Mouse (Mus musculus): Measurements from ENCODE around the gene Rapgef2. TPM values are rescaled to one million over a fixed set of nuclear protein-coding genes. Genes with fewer than 3 reads are reported as not detected.

Gene Rapgef2
- polyA plus RNA-seq, 2 experiments, result 7.6 to 12.5 TPM

DNA sequence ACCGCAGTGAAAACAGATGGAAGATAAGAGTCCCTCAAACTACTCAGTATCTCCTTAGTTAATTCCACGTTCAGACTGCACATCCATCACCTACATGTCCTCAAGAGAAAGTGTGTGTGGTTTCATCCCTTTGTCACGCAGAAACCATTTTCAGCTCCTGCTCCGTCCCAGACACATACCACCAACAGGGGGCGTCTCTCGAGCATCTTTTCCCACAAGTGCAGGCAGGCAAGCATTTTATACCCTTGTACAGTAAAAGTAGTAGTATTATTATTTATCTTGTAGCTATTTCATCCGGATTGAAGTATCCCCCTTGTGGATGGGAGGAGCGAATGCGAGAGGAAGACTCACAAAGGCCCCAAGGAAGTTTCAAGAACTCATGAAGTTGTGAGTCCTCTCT, 269.5 kb downstream of the Rapgef2 start:
- H3K9me3 ChIP-seq (ENCODE audit: control insufficient read depth, low read length), result no peaks in the 10 kb centered on the region
- TF ChIP-seq POLR2A (IDR thresholded peaks at IDR 0.05; ENCODE audit: borderline replicate concordance, extremely low read depth, insufficient read depth, insufficient read length), result no peak

DNA sequence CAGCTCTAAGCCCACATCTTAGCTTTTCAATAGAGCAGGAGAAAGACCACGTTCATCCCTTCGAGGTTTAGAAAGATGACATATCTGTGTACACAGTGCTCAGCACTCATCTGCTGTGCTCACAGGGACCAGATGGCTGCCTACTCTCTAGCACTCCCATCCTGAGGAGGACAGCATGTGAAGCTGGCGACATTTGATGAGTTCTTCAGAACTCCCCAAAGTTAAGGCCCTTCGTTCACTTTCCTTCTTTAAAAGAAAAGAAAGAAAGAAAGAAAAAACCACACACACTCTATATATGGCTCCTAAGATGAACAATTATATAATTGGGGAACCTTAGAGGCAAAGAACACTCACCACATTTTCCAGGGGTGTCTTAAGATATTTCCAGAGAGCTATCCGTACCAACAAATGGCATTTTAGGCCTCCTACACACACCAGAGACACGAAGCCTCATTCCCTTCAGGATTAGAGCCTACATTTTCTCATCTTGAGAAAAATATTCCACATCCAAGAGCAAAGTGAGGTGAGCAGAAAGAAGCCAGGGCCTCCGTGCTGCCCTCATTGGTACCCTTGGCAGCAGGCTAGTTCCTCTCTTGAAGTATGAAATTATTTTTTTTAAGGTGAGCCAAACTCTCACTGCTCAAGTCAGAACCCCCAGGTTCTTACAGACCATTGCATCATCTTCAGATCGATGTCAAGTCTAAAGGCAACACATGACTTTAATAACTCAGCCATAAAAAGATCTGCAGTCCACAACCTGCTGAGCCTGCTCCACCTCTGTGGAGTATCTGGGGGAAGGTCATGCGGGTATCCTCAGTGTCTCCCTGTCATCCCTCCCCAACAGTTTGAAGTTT, 270.5 kb downstream of the Rapgef2 start:
- H3K36me3 ChIP-seq (ENCODE audit: control insufficient read depth, insufficient read depth, low read length), result no peaks in the 10 kb centered on the region
- no peak for DNase-seq (ENCODE audit: low spot score)

More for the DNA sequence above, 269.5 kb downstream of the Rapgef2 start:
- no peak overlapping the region for H3K9ac ChIP-seq (ENCODE audit: low read depth, low read length, severe bottlenecking)
- no peak overlapping the region for H3K4me2 ChIP-seq (replicated peaks; ENCODE audit: low read depth, low read length, severe bottlenecking)
- 83% methylated on average over 9 of the region's 9 CpGs for WGBS
- no peak overlapping the region for H3K27ac ChIP-seq (replicated peaks; ENCODE audit: low read depth, low read length)
- ATAC-seq (ENCODE audit: low FRiP score, low read depth), result no peak
- H3K27me3 ChIP-seq (ENCODE audit: control insufficient read depth, insufficient read depth, low read length), result no peaks in the 10 kb centered on the region
- H3K36me3 ChIP-seq (ENCODE audit: control insufficient read depth, insufficient read depth, low read length), result no peaks in the 10 kb centered on the region
- H3K4me3 ChIP-seq (replicated peaks; ENCODE audit: low read length), result no peak overlapping the region
- no peaks in the 10 kb centered on the region for H3K4me1 ChIP-seq (ENCODE audit: control insufficient read depth, insufficient read depth, low read length)
- no peak for DNase-seq (ENCODE audit: low spot score)

More for the DNA sequence above, 270.5 kb downstream of the Rapgef2 start:
- no peak for TF ChIP-seq POLR2A (IDR thresholded peaks at IDR 0.05; ENCODE audit: borderline replicate concordance, extremely low read depth, insufficient read depth, insufficient read length)
- Histone ChIP-seq H3K27ac (replicated peaks; ENCODE audit: low read depth, low read length) (no peak overlapping the region), H3K27me3 (ENCODE audit: control insufficient read depth, insufficient read depth, low read length) (no peaks in the 10 kb centered on the region), H3K4me1 (ENCODE audit: control insufficient read depth, insufficient read depth, low read length) (no peaks in the 10 kb centered on the region), H3K4me2 (replicated peaks; ENCODE audit: low read depth, low read length, severe bottlenecking) (no peak overlapping the region), H3K9me3 (ENCODE audit: control insufficient read depth, low read length) (no peaks in the 10 kb centered on the region), H3K4me3 (replicated peaks; ENCODE audit: low read length) (no peak overlapping the region), H3K9ac (ENCODE audit: low read depth, low read length, severe bottlenecking) (no peak overlapping the region)
- no peak for ATAC-seq (ENCODE audit: low FRiP score, low read depth)
- WGBS, result 83% methylated on average over 9 of the region's 9 CpGs

Other genes with a start within 250 kb of the Rapgef2 start
- 0.08 TPM in 1 of 2 replicates, not detected in the other for gene Gm17359, start 50.1 kb upstream of the Rapgef2 start, polyA plus RNA-seq (2012; rRNA removed)
- gene Gm17359, start 50.1 kb upstream of the Rapgef2 start, polyA plus RNA-seq (2014; fragmentation: Nextera tagmentation; extraction: Ambion mirVana), result not detected in 2 replicates

Measured in limb, embryonic 14.5 days (tissue).